Mouse (Mus musculus) limb, embryonic 11.5 days (tissue): ENCODE measurements around the gene Usp5. TPM values are rescaled to one million over a fixed set of nuclear protein-coding genes. Genes with fewer than 3 reads are reported as not detected.
A peak's percentile ranks its signal among the peaks of the same experiment; 100 is the strongest.

Experiments used
- ATAC-seq: fragments of 200-750 bp; cut with Nextera tagmentation; 2 replicates; pipeline ENCODE4 v1.8.0; 2017; ENCODE audit warnings: low read depth; ENCODE audit not compliant: insufficient number of reproducible peaks, low FRiP score, low TSS enrichment
- DNase-seq: peaks from one replicate; pipeline ENCODE4 v3.0.0-alpha.2; 2015; ENCODE audit warnings: low spot score
- H3K27ac ChIP-seq: fragments of 300-500 bp; sonication (generic); replicated peaks from 2 replicates; pipeline ENCODE4 v1.5.1; 2014; ENCODE audit warnings: low read depth, mild to moderate bottlenecking, low read length
- H3K27me3 ChIP-seq: fragments of 300-500 bp; sonication (generic); 2 replicates; pipeline ENCODE4 v1.6.1; 2014; ENCODE audit warnings: mild to moderate bottlenecking, low read length, mixed read lengths; ENCODE audit not compliant: control insufficient read depth, insufficient read depth
- H3K36me3 ChIP-seq: fragments of 300-500 bp; sonication (generic); 2 replicates; pipeline ENCODE4 v1.6.1; 2014; ENCODE audit warnings: mild to moderate bottlenecking, low read length, moderate library complexity, mixed read lengths; ENCODE audit not compliant: control insufficient read depth, insufficient read depth
- H3K4me1 ChIP-seq: fragments of 300-500 bp; sonication (generic); 2 replicates; pipeline ENCODE4 v1.6.1; 2014; ENCODE audit warnings: low read length, mixed read lengths; ENCODE audit not compliant: control insufficient read depth, insufficient read depth
- H3K4me2 ChIP-seq: fragments of 300-500 bp; sonication (generic); 2 replicates; pipeline ENCODE4 v1.6.1; 2014; ENCODE audit warnings: low read depth, mild to moderate bottlenecking, moderate library complexity; ENCODE audit not compliant: severe bottlenecking
- H3K4me3 ChIP-seq: fragments of 300-500 bp; sonication (generic); 2 replicates; pipeline ENCODE4 v1.5.1; 2014; ENCODE audit warnings: low read depth, low read length
- H3K9ac ChIP-seq: fragments of 300-500 bp; sonication (generic); 2 replicates; pipeline ENCODE4 v1.6.1; 2014; ENCODE audit warnings: mild to moderate bottlenecking, low read length
- H3K9me3 ChIP-seq: fragments of 300-500 bp; sonication (generic); 2 replicates; pipeline ENCODE4 v1.6.1; 2016; ENCODE audit warnings: low read length; ENCODE audit not compliant: control insufficient read depth
- WGBS: fragments of 180-500 bp; shearing (Covaris S2); extraction: QIAGEN DNeasy Blood & Tissue Kit; methylation state at CpG from one replicate; pipeline ENCODE4 v1.1.7; 2014; 5-methylcytosine and 5-hydroxymethylcytosine counted together
- polyA plus RNA-seq: library from polyadenylated mRNA; unstranded; fragments of >200 nt; fragmentation: Nextera tagmentation; extraction: Ambion mirVana; gene quantifications from 2 replicates; pipeline ENCODE4 v1.2.1, GENCODE M21; 2014

Usp5 gene
- polyA plus RNA-seq = 152 and 153 TPM in 2 replicates

- Histone ChIP-seq H3K36me3 (peaks cover 24% of the 10 kb centered on the region; the same call in 1 of the 2 replicates), H3K4me3 (peak within 1 kb of the TSS; percentile 71), H3K27me3 (no peaks in the 10 kb centered on the region), H3K9ac (peak within 1 kb of the TSS; percentile 68), H3K4me2 (peak within 1 kb of the TSS; percentile 80), H3K4me1 (peaks cover 6% of the 10 kb centered on the region; the same call in 1 of the 2 replicates), H3K27ac (peak within 1 kb of the TSS; percentile 61; the same call in 1 of the 2 replicates), H3K9me3 (no peaks in the 10 kb centered on the region)
- ATAC-seq = peak; percentile 93
- WGBS = under 1% methylated on average over 55 of the region's 55 CpGs
- peak; percentile 99 for DNase-seq
Observed at GRCm38 (mm10) chr6:124828868-124829798, at the start of gene Usp5, which contains the start of gene Cdca3. Gene Usp5 (minus strand): TSS chr6:124829484. Gene Cdca3 (plus strand): TSS chr6:124829547.

GRCm38 (mm10) chr6:124874348-124874747 is 45.1 kb upstream of the Usp5 start:
- H3K27ac ChIP-seq = no peak overlapping the region
- no peak overlapping the region for H3K9ac ChIP-seq
- no peak for DNase-seq
- no peak overlapping the region for H3K4me3 ChIP-seq
- H3K27me3 ChIP-seq = no peaks in the 10 kb centered on the region
- WGBS = 60% methylated on average over 2 of the region's 3 CpGs
- H3K36me3 ChIP-seq = no peaks in the 10 kb centered on the region
- no peak for ATAC-seq
- no peak overlapping the region for H3K4me2 ChIP-seq
- H3K9me3 ChIP-seq = no peaks in the 10 kb centered on the region
- no peaks in the 10 kb centered on the region for H3K4me1 ChIP-seq

- ATAC-seq (no peak), DNase-seq (no peak)
- peaks cover 4% of the 10 kb centered on the region; the same call in 1 of the 2 replicates for H3K27me3 ChIP-seq
- WGBS = 49% methylated on average over 6 of the region's 7 CpGs
- peaks cover 20% of the 10 kb centered on the region for H3K4me1 ChIP-seq
- H3K36me3 ChIP-seq = no peaks in the 10 kb centered on the region
- no peak overlapping the region for H3K4me3 ChIP-seq
- peak overlapping the region; percentile 4; the same call in 1 of the 2 replicates for H3K9ac ChIP-seq
- H3K4me2 ChIP-seq = no peak overlapping the region
- H3K9me3 ChIP-seq = no peaks in the 10 kb centered on the region
- H3K27ac ChIP-seq = no peak overlapping the region
Observed at GRCm38 (mm10) chr6:124866560-124866959, 37.3 kb upstream of the Usp5 start.

GRCm38 (mm10) chr6:124865766-124866362 is 36.6 kb upstream of the Usp5 start:
- Histone ChIP-seq H3K27me3 (peaks cover 4% of the 10 kb centered on the region; the same call in 1 of the 2 replicates), H3K36me3 (no peaks in the 10 kb centered on the region), H3K9ac (no peak overlapping the region), H3K9me3 (no peaks in the 10 kb centered on the region), H3K4me2 (no peak overlapping the region), H3K4me3 (no peak overlapping the region), H3K27ac (peak overlapping the region; percentile 40; the same call in 1 of the 2 replicates), H3K4me1 (peaks cover 24% of the 10 kb centered on the region)
- no peak for ATAC-seq
- 47% methylated on average over 17 of the region's 18 CpGs for WGBS
- DNase-seq = peak; percentile 51

- H3K4me1 ChIP-seq = peaks cover 28% of the 10 kb centered on the region
- 0 out of 2 replicates have a peak within 1 kb of the TSS, but pooled peaks have one; percentile 0 for H3K27ac ChIP-seq
- DNase-seq = peak; percentile 80
- peak within 1 kb of the TSS; percentile 60 for H3K9ac ChIP-seq
- 1% methylated on average over 38 of the region's 43 CpGs for WGBS
- peak within 1 kb of the TSS; percentile 45 for H3K4me3 ChIP-seq
- ATAC-seq = peak; percentile 37
- peak within 1 kb of the TSS; percentile 88 for H3K4me2 ChIP-seq
- H3K9me3 ChIP-seq = no peaks in the 10 kb centered on the region
- H3K36me3 ChIP-seq = no peaks in the 10 kb centered on the region
- peaks cover 4% of the 10 kb centered on the region; the same call in 1 of the 2 replicates for H3K27me3 ChIP-seq
Observed at GRCm38 (mm10) chr6:124863658-124864298, 34.5 kb upstream of the Usp5 start, which contains the start of gene Gpr162. Gene Gpr162 (minus strand): TSS chr6:124863983.

GRCm38 (mm10) chr6:124863125-124863657 is 33.9 kb upstream of the Usp5 start:
- Histone ChIP-seq H3K9me3 (no peaks in the 10 kb centered on the region), H3K27me3 (peaks cover 4% of the 10 kb centered on the region; the same call in 1 of the 2 replicates), H3K4me2 (peak overlapping the region; percentile 88), H3K36me3 (no peaks in the 10 kb centered on the region), H3K27ac (no peak overlapping the region), H3K4me1 (peaks cover 34% of the 10 kb centered on the region), H3K4me3 (peak overlapping the region; percentile 45), H3K9ac (peak overlapping the region; percentile 60)
- 0% methylated on average over 9 of the region's 16 CpGs for WGBS
- peak; percentile 14 for ATAC-seq
- no peak for DNase-seq

- Histone ChIP-seq H3K9me3 (no peaks in the 10 kb centered on the region), H3K4me3 (no peak overlapping the region), H3K4me2 (peak overlapping the region; percentile 88; the same call in 1 of the 2 replicates), H3K36me3 (no peaks in the 10 kb centered on the region), H3K27ac (no peak overlapping the region), H3K4me1 (peaks cover 37% of the 10 kb centered on the region), H3K27me3 (peaks cover 4% of the 10 kb centered on the region; the same call in 1 of the 2 replicates), H3K9ac (peak overlapping the region; percentile 35; the same call in 1 of the 2 replicates)
- WGBS = 12% methylated on average over 8 of the region's 8 CpGs
- no peak for ATAC-seq
- no peak for DNase-seq
Observed at GRCm38 (mm10) chr6:124862406-124863124, 33.3 kb upstream of the Usp5 start.
